Mouse (Mus musculus): ENCODE data around the gene Hbb-bh2. TPM values are rescaled to one million over a fixed set of nuclear protein-coding genes. Genes with fewer than 3 reads are reported as not detected.
"Not testable (repeated sequence)": the region's sequence is repeated elsewhere in the genome, so short reads cannot be mapped to it uniquely, and the experiment has no call there.

Hbb-bh2 gene
- total and polyA plus RNA-seq, 2 experiments: not detected

- WGBS: 83% methylated on average over 1 of the region's 1 CpGs
- TF ChIP-seq CTCF (IDR thresholded peaks at IDR 0.05; ENCODE audit: low read depth, low read length): no peak
- TF ChIP-seq POLR2A (IDR thresholded peaks at IDR 0.05; ENCODE audit: extremely low read depth, insufficient read depth, low read length): no peak
- H3K27me3 ChIP-seq (ENCODE audit: control insufficient read depth, insufficient read depth, low read length): no peaks in the 10 kb centered on the region
- H3K4me1 ChIP-seq (ENCODE audit: control insufficient read depth, insufficient read depth, low read length): no peaks in the 10 kb centered on the region
- no peak overlapping the region for H3K4me3 ChIP-seq (ENCODE audit: insufficient read depth, low read depth, low read length)
- no peak for DNase-seq (ENCODE audit: extremely low read depth, low read depth, low spot score)
- H3K79me2 ChIP-seq (ENCODE audit: control insufficient read depth, insufficient read depth, low read length): no peaks in the 10 kb centered on the region
- no peak overlapping the region for H3K27ac ChIP-seq (replicated peaks; ENCODE audit: insufficient read depth, low read depth, low read length)
- no peaks in the 10 kb centered on the region for H3K36me3 ChIP-seq (ENCODE audit: control insufficient read depth, insufficient read depth, low read length)
- no peak overlapping the region for H3K9ac ChIP-seq (ENCODE audit: low read depth, low read length)
Observed at GRCm38 (mm10) chr7:103811223-103811845, 29.0 kb downstream of the Hbb-bh2 start.

GRCm38 (mm10) chr7:103810746-103811145, 29.6 kb downstream of the Hbb-bh2 start:
- no peaks in the 10 kb centered on the region for H3K27me3 ChIP-seq (ENCODE audit: control insufficient read depth, insufficient read depth, low read length)
- H3K4me1 ChIP-seq (ENCODE audit: control insufficient read depth, insufficient read depth, low read length): no peaks in the 10 kb centered on the region
- TF ChIP-seq POLR2A (IDR thresholded peaks at IDR 0.05; ENCODE audit: extremely low read depth, insufficient read depth, low read length) (no peak), CTCF (IDR thresholded peaks at IDR 0.05; ENCODE audit: low read depth, low read length) (no peak)
- no peak overlapping the region for H3K4me3 ChIP-seq (ENCODE audit: insufficient read depth, low read depth, low read length)
- no peak overlapping the region for H3K27ac ChIP-seq (replicated peaks; ENCODE audit: insufficient read depth, low read depth, low read length)
- H3K79me2 ChIP-seq (ENCODE audit: control insufficient read depth, insufficient read depth, low read length): no peaks in the 10 kb centered on the region
- H3K36me3 ChIP-seq (ENCODE audit: control insufficient read depth, insufficient read depth, low read length): no peaks in the 10 kb centered on the region
- DNase-seq (ENCODE audit: extremely low read depth, low read depth, low spot score): no peak
- WGBS: 74% methylated on average over 3 of the region's 3 CpGs
- H3K9ac ChIP-seq (ENCODE audit: low read depth, low read length): no peak overlapping the region

- 73% methylated on average over 1 of the region's 1 CpGs for WGBS
- TF ChIP-seq POLR2A (IDR thresholded peaks at IDR 0.05; ENCODE audit: extremely low read depth, insufficient read depth, low read length): no peak
- TF ChIP-seq CTCF (IDR thresholded peaks at IDR 0.05; ENCODE audit: low read depth, low read length): no peak
- Histone ChIP-seq H3K9ac (ENCODE audit: low read depth, low read length) (no peak overlapping the region), H3K36me3 (ENCODE audit: control insufficient read depth, insufficient read depth, low read length) (no peaks in the 10 kb centered on the region), H3K27ac (replicated peaks; ENCODE audit: insufficient read depth, low read depth, low read length) (no peak overlapping the region), H3K4me1 (ENCODE audit: control insufficient read depth, insufficient read depth, low read length) (no peaks in the 10 kb centered on the region), H3K27me3 (ENCODE audit: control insufficient read depth, insufficient read depth, low read length) (no peaks in the 10 kb centered on the region), H3K4me3 (ENCODE audit: insufficient read depth, low read depth, low read length) (no peak overlapping the region), H3K79me2 (ENCODE audit: control insufficient read depth, insufficient read depth, low read length) (no peaks in the 10 kb centered on the region)
- no peak for DNase-seq (ENCODE audit: extremely low read depth, low read depth, low spot score)
Observed at GRCm38 (mm10) chr7:103810296-103810695, 30.0 kb downstream of the Hbb-bh2 start.

- WGBS: 67% methylated on average over 1 of the region's 1 CpGs
- TF ChIP-seq POLR2A (IDR thresholded peaks at IDR 0.05; ENCODE audit: extremely low read depth, insufficient read depth, low read length): no peak
- no peak for TF ChIP-seq CTCF (IDR thresholded peaks at IDR 0.05; ENCODE audit: low read depth, low read length)
- Histone ChIP-seq H3K36me3 (ENCODE audit: control insufficient read depth, insufficient read depth, low read length) (no peaks in the 10 kb centered on the region), H3K27me3 (ENCODE audit: control insufficient read depth, insufficient read depth, low read length) (no peaks in the 10 kb centered on the region), H3K9ac (ENCODE audit: low read depth, low read length) (no peak overlapping the region), H3K4me3 (ENCODE audit: insufficient read depth, low read depth, low read length) (no peak overlapping the region), H3K79me2 (ENCODE audit: control insufficient read depth, insufficient read depth, low read length) (no peaks in the 10 kb centered on the region), H3K27ac (replicated peaks; ENCODE audit: insufficient read depth, low read depth, low read length) (no peak overlapping the region), H3K4me1 (ENCODE audit: control insufficient read depth, insufficient read depth, low read length) (no peaks in the 10 kb centered on the region)
- no peak for DNase-seq (ENCODE audit: extremely low read depth, low read depth, low spot score)
Observed at GRCm38 (mm10) chr7:103809801-103810155, 30.5 kb downstream of the Hbb-bh2 start.

GRCm38 (mm10) chr7:103808971-103809800, 31.1 kb downstream of the Hbb-bh2 start:
- Histone ChIP-seq H3K4me1 (ENCODE audit: control insufficient read depth, insufficient read depth, low read length) (no peaks in the 10 kb centered on the region), H3K9ac (ENCODE audit: low read depth, low read length) (no peak overlapping the region), H3K27ac (replicated peaks; ENCODE audit: insufficient read depth, low read depth, low read length) (no peak overlapping the region), H3K27me3 (ENCODE audit: control insufficient read depth, insufficient read depth, low read length) (no peaks in the 10 kb centered on the region), H3K36me3 (ENCODE audit: control insufficient read depth, insufficient read depth, low read length) (no peaks in the 10 kb centered on the region), H3K4me3 (ENCODE audit: insufficient read depth, low read depth, low read length) (no peak overlapping the region), H3K79me2 (ENCODE audit: control insufficient read depth, insufficient read depth, low read length) (no peaks in the 10 kb centered on the region)
- no peak for DNase-seq (ENCODE audit: extremely low read depth, low read depth, low spot score)
- WGBS: 44% methylated on average over 5 of the region's 5 CpGs
- TF ChIP-seq POLR2A (IDR thresholded peaks at IDR 0.05; ENCODE audit: extremely low read depth, insufficient read depth, low read length): no peak
- TF ChIP-seq CTCF (IDR thresholded peaks at IDR 0.05; ENCODE audit: low read depth, low read length): no peak

GRCm38 (mm10) chr7:103808120-103808519, 32.2 kb downstream of the Hbb-bh2 start:
- H3K27me3 ChIP-seq (ENCODE audit: control insufficient read depth, insufficient read depth, low read length); H3K27ac ChIP-seq (replicated peaks; ENCODE audit: insufficient read depth, low read depth, low read length); H3K4me3 ChIP-seq (ENCODE audit: insufficient read depth, low read depth, low read length); H3K79me2 ChIP-seq (ENCODE audit: control insufficient read depth, insufficient read depth, low read length); DNase-seq (ENCODE audit: extremely low read depth, low read depth, low spot score); H3K4me1 ChIP-seq (ENCODE audit: control insufficient read depth, insufficient read depth, low read length); H3K36me3 ChIP-seq (ENCODE audit: control insufficient read depth, insufficient read depth, low read length); H3K9ac ChIP-seq (ENCODE audit: low read depth, low read length): not testable (repeated sequence)
- WGBS: 44% methylated on average over 2 of the region's 2 CpGs
